Mouse (Mus musculus): Measurements from ENCODE around the gene Rnf121. TPM values are rescaled to one million over a fixed set of nuclear protein-coding genes. Genes with fewer than 3 reads are reported as not detected.

Rnf121 gene
- polyA plus RNA-seq, 1 experiment: 12.9 TPM

GRCm38 (mm10) chr7:102102696-102103095, 37.4 kb upstream of the Rnf121 start:
- Histone ChIP-seq H3K27ac (ENCODE audit: control insufficient read depth, insufficient read depth, low read depth, low read length, poor library complexity) (no peak overlapping the region), H3K4me1 (ENCODE audit: control insufficient read depth, insufficient read depth, low read length) (peaks cover 1% of the 10 kb centered on the region), H3K4me3 (replicated peaks; ENCODE audit: control insufficient read depth, low read depth, low read length) (no peak overlapping the region)
- WGBS: 69% methylated on average over 6 of the region's 6 CpGs
- TF ChIP-seq POLR2A (IDR thresholded peaks at IDR 0.05; ENCODE audit: borderline replicate concordance, control insufficient read depth, low read depth, low read length) (no peak), CTCF (IDR thresholded peaks at IDR 0.05; ENCODE audit: control insufficient read depth, insufficient read depth, low read length) (no peak)

- H3K4me1 ChIP-seq (ENCODE audit: control insufficient read depth, insufficient read depth, low read length): peaks cover 1% of the 10 kb centered on the region
- TF ChIP-seq POLR2A (IDR thresholded peaks at IDR 0.05; ENCODE audit: borderline replicate concordance, control insufficient read depth, low read depth, low read length) (no peak), CTCF (IDR thresholded peaks at IDR 0.05; ENCODE audit: control insufficient read depth, insufficient read depth, low read length) (no peak)
- H3K27ac ChIP-seq (ENCODE audit: control insufficient read depth, insufficient read depth, low read depth, low read length, poor library complexity): no peak overlapping the region
- H3K4me3 ChIP-seq (replicated peaks; ENCODE audit: control insufficient read depth, low read depth, low read length): no peak overlapping the region
- 83% methylated on average over 8 of the region's 8 CpGs for WGBS
Observed at GRCm38 (mm10) chr7:102102241-102102640, 37.0 kb upstream of the Rnf121 start.

GRCm38 (mm10) chr7:102101487-102101886, 36.2 kb upstream of the Rnf121 start, which contains the start of gene Art1:
Gene Art1 (plus strand): TSS chr7:102101743.
- H3K4me1 ChIP-seq (ENCODE audit: control insufficient read depth, insufficient read depth, low read length): peaks cover 1% of the 10 kb centered on the region
- no peak within 1 kb of the TSS for H3K4me3 ChIP-seq (replicated peaks; ENCODE audit: control insufficient read depth, low read depth, low read length)
- WGBS: 76% methylated on average over 5 of the region's 5 CpGs
- H3K27ac ChIP-seq (ENCODE audit: control insufficient read depth, insufficient read depth, low read depth, low read length, poor library complexity): no peak within 1 kb of the TSS
- TF ChIP-seq CTCF (IDR thresholded peaks at IDR 0.05; ENCODE audit: control insufficient read depth, insufficient read depth, low read length) (no peak), POLR2A (IDR thresholded peaks at IDR 0.05; ENCODE audit: borderline replicate concordance, control insufficient read depth, low read depth, low read length) (no peak)

- TF ChIP-seq CTCF (IDR thresholded peaks at IDR 0.05; ENCODE audit: control insufficient read depth, insufficient read depth, low read length) (no peak), POLR2A (IDR thresholded peaks at IDR 0.05; ENCODE audit: borderline replicate concordance, control insufficient read depth, low read depth, low read length) (no peak)
- H3K4me1 ChIP-seq (ENCODE audit: control insufficient read depth, insufficient read depth, low read length): peaks cover 1% of the 10 kb centered on the region
- WGBS: 74% methylated on average over 5 of the region's 5 CpGs
- H3K4me3 ChIP-seq (replicated peaks; ENCODE audit: control insufficient read depth, low read depth, low read length): no peak overlapping the region
- no peak overlapping the region for H3K27ac ChIP-seq (ENCODE audit: control insufficient read depth, insufficient read depth, low read depth, low read length, poor library complexity)
Observed at GRCm38 (mm10) chr7:102100868-102101267, 35.6 kb upstream of the Rnf121 start.

- peaks cover 1% of the 10 kb centered on the region for H3K4me1 ChIP-seq (ENCODE audit: control insufficient read depth, insufficient read depth, low read length)
- H3K27ac ChIP-seq (ENCODE audit: control insufficient read depth, insufficient read depth, low read depth, low read length, poor library complexity): no peak overlapping the region
- WGBS: 9% methylated on average over 30 of the region's 30 CpGs
Observed at GRCm38 (mm10) chr7:102099760-102100661, 34.7 kb upstream of the Rnf121 start.

GRCm38 (mm10) chr7:102087336-102087735, 22.1 kb upstream of the Rnf121 start:
- Histone ChIP-seq H3K27ac (ENCODE audit: control insufficient read depth, insufficient read depth, low read depth, low read length, poor library complexity) (no peak overlapping the region), H3K4me1 (ENCODE audit: control insufficient read depth, insufficient read depth, low read length) (no peaks in the 10 kb centered on the region), H3K4me3 (replicated peaks; ENCODE audit: control insufficient read depth, low read depth, low read length) (no peak overlapping the region)
- no peak for TF ChIP-seq POLR2A (IDR thresholded peaks at IDR 0.05; ENCODE audit: borderline replicate concordance, control insufficient read depth, low read depth, low read length)
- TF ChIP-seq CTCF (IDR thresholded peaks at IDR 0.05; ENCODE audit: control insufficient read depth, insufficient read depth, low read length): no peak
- 69% methylated on average over 4 of the region's 4 CpGs for WGBS

More at GRCm38 (mm10) chr7:102099760-102100661, 34.7 kb upstream of the Rnf121 start:
- TF ChIP-seq POLR2A (IDR thresholded peaks at IDR 0.05; ENCODE audit: borderline replicate concordance, control insufficient read depth, low read depth, low read length) (no peak), CTCF (IDR thresholded peaks at IDR 0.05; ENCODE audit: control insufficient read depth, insufficient read depth, low read length) (no peak)
- H3K4me3 ChIP-seq (replicated peaks; ENCODE audit: control insufficient read depth, low read depth, low read length): peak overlapping the region; percentile 48

- no peaks in the 10 kb centered on the region for H3K4me1 ChIP-seq (ENCODE audit: control insufficient read depth, insufficient read depth, low read length)
- 88% methylated on average over 26 of the region's 26 CpGs for WGBS
- H3K4me3 ChIP-seq (replicated peaks; ENCODE audit: control insufficient read depth, low read depth, low read length): no peak overlapping the region
- TF ChIP-seq CTCF (IDR thresholded peaks at IDR 0.05; ENCODE audit: control insufficient read depth, insufficient read depth, low read length) (no peak), POLR2A (IDR thresholded peaks at IDR 0.05; ENCODE audit: borderline replicate concordance, control insufficient read depth, low read depth, low read length) (no peak)
- no peak overlapping the region for H3K27ac ChIP-seq (ENCODE audit: control insufficient read depth, insufficient read depth, low read depth, low read length, poor library complexity)
Observed at GRCm38 (mm10) chr7:102084041-102084696, 18.9 kb upstream of the Rnf121 start.

- TF ChIP-seq CTCF (IDR thresholded peaks at IDR 0.05; ENCODE audit: control insufficient read depth, insufficient read depth, low read length) (no peak), POLR2A (IDR thresholded peaks at IDR 0.05; ENCODE audit: borderline replicate concordance, control insufficient read depth, low read depth, low read length) (no peak)
- WGBS: 66% methylated on average over 5 of the region's 5 CpGs
- H3K4me3 ChIP-seq (replicated peaks; ENCODE audit: control insufficient read depth, low read depth, low read length): no peak within 1 kb of the TSS
- no peaks in the 10 kb centered on the region for H3K4me1 ChIP-seq (ENCODE audit: control insufficient read depth, insufficient read depth, low read length)
- H3K27ac ChIP-seq (ENCODE audit: control insufficient read depth, insufficient read depth, low read depth, low read length, poor library complexity): no peak within 1 kb of the TSS
Observed at GRCm38 (mm10) chr7:102082816-102083215, 17.5 kb upstream of the Rnf121 start, which contains the start of gene Trpc2. Gene Trpc2 (plus strand): TSS chr7:102083116.

Data from bone marrow, adult 2 months (tissue).